Mouse (Mus musculus) MEL (cell line): ENCODE data around the gene Depdc7. TPM values are rescaled to one million over a fixed set of nuclear protein-coding genes. Genes with fewer than 3 reads are reported as not detected.

ENCODE experiments used
- DNase-seq: peaks from one replicate; pipeline ENCODE4 v3.0.0; 2011; ENCODE audit warnings: low read depth, low spot score
- H3K27ac ChIP-seq: 2 replicates; pipeline ENCODE4 v1.5.1; 2012; ENCODE audit warnings: low read depth, mild to moderate bottlenecking, control low read depth, low read length, moderate library complexity; ENCODE audit not compliant: control insufficient read depth
- H3K27me3 ChIP-seq, 2 experiments: fragments of 150-350 bp in 1 of 2; sonication (generic) in 1 of 2; 2 replicates each; pipeline ENCODE4 v1.6.1; 2012; ENCODE audit warnings: low read length in 2 of 2, mild to moderate bottlenecking in 2 of 2, improper control_type of control experiment in 1 of 2, moderate library complexity in 1 of 2; ENCODE audit not compliant: insufficient read depth in 2 of 2, control insufficient read depth in 1 of 2
- H3K36me3 ChIP-seq, 2 experiments: 2 replicates each; pipeline ENCODE4 v1.6.1; 2012 to 2014; ENCODE audit warnings: low read length in 2 of 2, improper control_type of control experiment in 1 of 2, inconsistent platforms in 1 of 2, mild to moderate bottlenecking in 1 of 2; ENCODE audit not compliant: insufficient read depth in 2 of 2, control insufficient read depth in 1 of 2
- H3K4me1 ChIP-seq, 2 experiments: fragments of 150-350 bp in 1 of 2; sonication (generic) in 1 of 2; 2 replicates each; pipeline ENCODE4 v1.6.1; 2012; ENCODE audit warnings: low read length in 2 of 2, improper control_type of control experiment in 1 of 2, mild to moderate bottlenecking in 1 of 2; ENCODE audit not compliant: insufficient read depth in 2 of 2, control insufficient read depth in 1 of 2
- H3K4me3 ChIP-seq, 2 experiments: fragments of 150-350 bp in 1 of 2; sonication (generic) in 1 of 2; 2 replicates each; pipeline ENCODE4 v1.5.1; 2012; ENCODE audit warnings: low read depth in 2 of 2, low read length in 2 of 2, mild to moderate bottlenecking in 2 of 2, moderate library complexity in 2 of 2, control low read depth in 1 of 2, improper control_type of control experiment in 1 of 2; ENCODE audit not compliant: control insufficient read depth in 1 of 2, insufficient read depth in 1 of 2
- H3K79me2 ChIP-seq: 2 replicates; pipeline ENCODE4 v1.6.1; 2012; ENCODE audit warnings: mild to moderate bottlenecking, low read length, moderate library complexity; ENCODE audit not compliant: control insufficient read depth, poor library complexity, insufficient read depth
- H3K9ac ChIP-seq: 2 replicates; pipeline ENCODE4 v1.6.1; 2012; ENCODE audit warnings: low read depth, mild to moderate bottlenecking, control low read depth, low read length, moderate library complexity; ENCODE audit not compliant: control insufficient read depth, poor library complexity, severe bottlenecking
- H3K9me3 ChIP-seq: fragments of 150-350 bp; sonication (generic); replicated peaks from 2 replicates; pipeline ENCODE4 v1.6.1; 2012; ENCODE audit warnings: mild to moderate bottlenecking, low read length, improper control_type of control experiment, moderate library complexity; ENCODE audit not compliant: insufficient read depth
- BHLHE40 ChIP-seq: IDR thresholded peaks from 2 replicates; pipeline ENCODE4 v1.6.1; 2012; ENCODE audit warnings: low read depth, mild to moderate bottlenecking, inconsistent platforms, low read length, improper control_type of control experiment, borderline replicate concordance
- CHD1 ChIP-seq: IDR thresholded peaks from 2 replicates; pipeline ENCODE4 v1.6.1; 2012; ENCODE audit warnings: low read depth, mild to moderate bottlenecking, inconsistent platforms, low read length, improper control_type of control experiment
- CHD2 ChIP-seq: IDR thresholded peaks from 2 replicates; pipeline ENCODE4 v1.6.1; 2011; ENCODE audit warnings: low read length, improper control_type of control experiment
- E2F4 ChIP-seq: IDR thresholded peaks from 2 replicates; pipeline ENCODE4 v1.6.1; 2011; ENCODE audit warnings: low read depth, low read length, improper control_type of control experiment, borderline replicate concordance
- ELF1 ChIP-seq: IDR thresholded peaks from 2 replicates; pipeline ENCODE4 v1.6.1; 2014; ENCODE audit warnings: low read depth, mild to moderate bottlenecking, inconsistent platforms, low read length, improper control_type of control experiment, moderate library complexity
- EP300 ChIP-seq, 2 experiments: IDR thresholded peaks; 2 replicates each; pipeline ENCODE4 v1.6.1; 2011; ENCODE audit warnings: improper control_type of control experiment in 2 of 2, low read length in 2 of 2, low read depth in 1 of 2, mild to moderate bottlenecking in 1 of 2
- GABPA ChIP-seq: IDR thresholded peaks from 2 replicates; pipeline ENCODE4 v1.6.1; 2012; ENCODE audit warnings: low read depth, mild to moderate bottlenecking, inconsistent platforms, low read length, improper control_type of control experiment, moderate library complexity
- GATA1 ChIP-seq: IDR thresholded peaks from 2 replicates; pipeline ENCODE4 v1.6.1; 2011; ENCODE audit warnings: low read depth, low read length, improper control_type of control experiment
- HCFC1 ChIP-seq: IDR thresholded peaks from 2 replicates; pipeline ENCODE4 v1.6.1; 2012; ENCODE audit warnings: low read depth, mild to moderate bottlenecking, inconsistent platforms, low read length, improper control_type of control experiment, moderate library complexity
- KAT2A ChIP-seq: conservative IDR thresholded peaks from 2 replicates; pipeline ENCODE4 v1.6.1; 2012; ENCODE audit warnings: low read depth, low read length, improper control_type of control experiment, inconsistent platforms
- MAFK ChIP-seq: IDR thresholded peaks from 2 replicates; pipeline ENCODE4 v1.6.1; 2011; ENCODE audit warnings: low read depth, mild to moderate bottlenecking, low read length, improper control_type of control experiment, borderline replicate concordance
- MAX ChIP-seq: IDR thresholded peaks from 2 replicates; pipeline ENCODE4 v1.6.1; 2011; ENCODE audit warnings: low read length, improper control_type of control experiment
- MAZ ChIP-seq: IDR thresholded peaks from 2 replicates; pipeline ENCODE4 v1.6.1; 2012; ENCODE audit warnings: low read depth, mild to moderate bottlenecking, inconsistent platforms, low read length, improper control_type of control experiment
- MEF2A ChIP-seq: IDR thresholded peaks from 2 replicates; pipeline ENCODE4 v1.6.1; 2014; ENCODE audit warnings: low read depth, mild to moderate bottlenecking, inconsistent platforms, low read length, improper control_type of control experiment; ENCODE audit not compliant: poor library complexity, insufficient replicate concordance, severe bottlenecking; ENCODE audit errors: extremely low read depth
- MXI1 ChIP-seq: IDR thresholded peaks from 2 replicates; pipeline ENCODE4 v1.6.1; 2011; ENCODE audit warnings: mild to moderate bottlenecking, low read depth, low read length, improper control_type of control experiment
- MYB ChIP-seq: IDR thresholded peaks from 2 replicates; pipeline ENCODE4 v1.6.1; 2011; ENCODE audit warnings: mild to moderate bottlenecking, low read depth, low read length, improper control_type of control experiment
- NELFE ChIP-seq: IDR thresholded peaks from 2 replicates; pipeline ENCODE4 v1.6.1; 2011; ENCODE audit warnings: low read depth, low read length, improper control_type of control experiment
- NRF1 ChIP-seq: IDR thresholded peaks from 2 replicates; pipeline ENCODE4 v1.6.1; 2014; ENCODE audit warnings: low read depth, mild to moderate bottlenecking, inconsistent platforms, low read length, improper control_type of control experiment, moderate library complexity; ENCODE audit not compliant: poor library complexity, insufficient read depth, severe bottlenecking
- POLR2A ChIP-seq, 2 experiments: IDR thresholded peaks; 2 replicates each; pipeline ENCODE4 v1.6.1; 2011 to 2012; ENCODE audit warnings: low read length in 2 of 2, mild to moderate bottlenecking in 2 of 2, control low read depth in 1 of 2, improper control_type of control experiment in 1 of 2, low read depth in 1 of 2, moderate library complexity in 1 of 2; ENCODE audit not compliant: control insufficient read depth in 1 of 2, insufficient read depth in 1 of 2, poor library complexity in 1 of 2
- POLR2AphosphoS2 ChIP-seq: IDR thresholded peaks from 2 replicates; pipeline ENCODE4 v1.6.1; 2011; ENCODE audit warnings: low read length, improper control_type of control experiment
- POLR2AphosphoS5 ChIP-seq: IDR thresholded peaks from 2 replicates; pipeline ENCODE4 v1.6.1; 2012; ENCODE audit warnings: low read depth, borderline replicate concordance, mild to moderate bottlenecking, inconsistent platforms, low read length, moderate library complexity, mixed read lengths
- RAD21 ChIP-seq: IDR thresholded peaks from 2 replicates; pipeline ENCODE4 v1.6.1; 2011; ENCODE audit warnings: mild to moderate bottlenecking, low read depth, low read length, improper control_type of control experiment
- SIN3A ChIP-seq: IDR thresholded peaks from 2 replicates; pipeline ENCODE4 v1.6.1; 2012; ENCODE audit warnings: low read length, improper control_type of control experiment, inconsistent platforms
- SMC3 ChIP-seq: IDR thresholded peaks from 2 replicates; pipeline ENCODE4 v1.6.1; 2011; ENCODE audit warnings: low read depth, low read length, improper control_type of control experiment
- TAL1 ChIP-seq: IDR thresholded peaks from 2 replicates; pipeline ENCODE4 v1.6.1; 2012; ENCODE audit warnings: mild to moderate bottlenecking, inconsistent platforms, low read length, moderate library complexity, mixed read lengths
- UBTF ChIP-seq: IDR thresholded peaks from 2 replicates; pipeline ENCODE4 v1.6.1; 2012; ENCODE audit warnings: low read depth, mild to moderate bottlenecking, inconsistent platforms, low read length, improper control_type of control experiment, moderate library complexity, borderline replicate concordance; ENCODE audit not compliant: insufficient read depth
- ZMIZ1 ChIP-seq: IDR thresholded peaks from 2 replicates; pipeline ENCODE4 v1.6.1; 2012; ENCODE audit warnings: low read depth, mild to moderate bottlenecking, inconsistent platforms, low read length, improper control_type of control experiment, moderate library complexity
- ZNF384 ChIP-seq: IDR thresholded peaks from 2 replicates; pipeline ENCODE4 v1.6.1; 2012; ENCODE audit warnings: low read depth, mild to moderate bottlenecking, inconsistent platforms, low read length, improper control_type of control experiment
- polyA plus RNA-seq, 2 experiments: library from polyadenylated mRNA; stranded (reverse) in 1 of 2; unstranded in 1 of 2; fragments of >175 nt in 1 of 2; fragments of >200 nt in 1 of 2; gene quantifications; 2 replicates each; pipeline versions ENCODE4 v1.2.1 to v1.2.4; 2012; ENCODE audit warnings: low replicate concordance in 2 of 2, low read depth in 1 of 2; ENCODE audit not compliant: insufficient read length in 2 of 2, insufficient read depth in 1 of 2, missing spikeins in 1 of 2
- total RNA-seq: library from RNA; depleted of rRNA; stranded (reverse); fragments of 300-350 nt; gene quantifications from 2 replicates; pipeline ENCODE4 v1.2.3, GENCODE M21; 2012

The Depdc7 gene
- total and polyA plus RNA-seq, 3 experiments: 7.1 to 8.6 TPM; not detected in 1

DNA sequence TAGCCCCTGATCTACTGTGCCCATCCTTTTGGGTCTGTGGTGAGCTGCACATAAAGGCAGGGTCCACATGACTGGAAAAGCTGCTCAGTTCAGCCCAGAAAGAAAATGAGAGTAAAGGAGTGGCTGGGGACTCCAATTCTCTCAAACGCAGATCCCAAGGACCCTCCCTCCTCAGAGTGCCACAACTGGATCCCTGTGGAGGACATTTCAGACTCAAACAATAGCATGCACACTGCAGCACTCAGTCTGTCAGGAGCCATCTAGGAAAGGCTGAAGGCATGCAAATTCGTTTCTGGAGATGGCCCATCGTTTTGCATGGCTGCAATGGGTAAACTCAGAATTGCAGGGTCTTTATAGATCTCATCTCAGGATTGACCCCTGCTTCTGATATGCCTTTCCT, 39.5 kb downstream of the Depdc7 start:
- H3K27ac ChIP-seq: no peak overlapping the region
- no peak overlapping the region for H3K9ac ChIP-seq
- no peak for DNase-seq
- no peaks in the 10 kb centered on the region for H3K9me3 ChIP-seq
- H3K4me3 ChIP-seq: no peak overlapping the region
- no peaks in the 10 kb centered on the region for H3K79me2 ChIP-seq
- peaks cover 5% of the 10 kb centered on the region in 2 experiments for H3K4me1 ChIP-seq
- H3K36me3 ChIP-seq: peaks cover 0 to 8% of the 10 kb centered on the region in 2 experiments; a peak in 2 of 4 replicates
- H3K27me3 ChIP-seq: no peaks in the 10 kb centered on the region
- TF ChIP-seq SIN3A: no peak
- TF ChIP-seq ZNF384: no peak
- no peak for TF ChIP-seq RAD21
- TF ChIP-seq TAL1: no peak
- TF ChIP-seq MYB: no peak
- no peak for TF ChIP-seq GATA1
- no peak for TF ChIP-seq POLR2AphosphoS5
- no peak for TF ChIP-seq NELFE
- TF ChIP-seq MAFK: no peak
- TF ChIP-seq EP300 (IDR thresholded peaks at IDR 0.05; ENCODE audit: low read depth in 1 of 2, low read length in 2 of 2): no peak
- no peak for TF ChIP-seq POLR2AphosphoS2
- TF ChIP-seq ELF1: no peak
- TF ChIP-seq MAX: no peak
- TF ChIP-seq ZMIZ1: no peak
- TF ChIP-seq HCFC1: no peak
- TF ChIP-seq MXI1: no peak
- no peak for TF ChIP-seq MEF2A
- TF ChIP-seq CHD2: no peak
- no peak for TF ChIP-seq MAZ
- TF ChIP-seq KAT2A: no peak

DNA sequence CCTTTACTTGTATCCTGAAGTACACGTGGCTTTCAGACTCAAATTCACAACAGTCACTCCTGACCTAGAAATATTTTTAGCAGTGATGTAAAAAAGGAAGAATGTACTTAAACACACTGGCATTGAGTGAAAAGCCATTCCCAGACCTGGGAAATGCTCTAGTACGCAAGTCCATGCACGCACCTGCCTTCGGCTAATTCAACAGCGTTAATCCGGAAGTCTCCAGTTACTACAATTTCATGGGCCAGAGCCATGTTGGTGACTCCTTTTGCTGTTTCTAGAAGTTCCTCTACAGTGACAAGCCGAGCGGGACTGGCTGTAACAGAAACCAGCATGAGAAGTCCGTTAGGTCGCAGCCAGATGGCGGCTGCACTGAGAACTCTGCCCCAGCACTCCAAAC, 43.0 kb downstream of the Depdc7 start:
- H3K36me3 ChIP-seq: peaks cover 0 to 8% of the 10 kb centered on the region in 2 experiments; a peak in 2 of 4 replicates
- TF ChIP-seq BHLHE40 (no peak), ELF1 (no peak), NRF1 (no peak), SMC3 (no peak), HCFC1 (no peak), CHD1 (no peak), MAZ (no peak), GABPA (no peak), E2F4 (no peak), POLR2A (IDR thresholded peaks at IDR 0.05; ENCODE audit: control insufficient read depth in 1 of 2, insufficient read depth in 1 of 2, low read depth in 1 of 2, low read length in 2 of 2, poor library complexity in 1 of 2) (no peak), UBTF (no peak), NELFE (no peak)

More for the DNA sequence above, 43.0 kb downstream of the Depdc7 start:
- H3K4me3 ChIP-seq: no peak overlapping the region
- no peaks in the 10 kb centered on the region for H3K27me3 ChIP-seq
- H3K9ac ChIP-seq: no peak overlapping the region
- DNase-seq: no peak
- no peak overlapping the region for H3K27ac ChIP-seq
- no peaks in the 10 kb centered on the region for H3K9me3 ChIP-seq
- H3K79me2 ChIP-seq: no peaks in the 10 kb centered on the region
- H3K4me1 ChIP-seq: peaks cover 5% of the 10 kb centered on the region in 2 experiments
